Mouse (Mus musculus) urinary bladder, adult 2 months (tissue): Measurements from ENCODE around the gene Ell2. TPM values are rescaled to one million over a fixed set of nuclear protein-coding genes. Genes with fewer than 3 reads are reported as not detected.

ENCODE experiments used
- DNase-seq: peaks from one replicate; pipeline ENCODE4 v3.0.0; 2022; ENCODE audit warnings: low spot score
- polyA plus RNA-seq: library from polyadenylated mRNA; depleted of rRNA; stranded (reverse); fragments of >200 nt; gene quantifications from 2 replicates; pipeline ENCODE4 v1.2.3, GENCODE M21; 2012

Ell2 gene
- polyA plus RNA-seq, 1 experiment = 5.2 TPM

- no peak for DNase-seq
Measured at GRCm38 (mm10) chr13:75766967-75767366, 60.4 kb downstream of the Ell2 start.

- no peak for DNase-seq
Measured at GRCm38 (mm10) chr13:75770744-75771143, 64.2 kb downstream of the Ell2 start.

GRCm38 (mm10) chr13:75771404-75771803 is 64.8 kb downstream of the Ell2 start:
- no peak for DNase-seq

GRCm38 (mm10) chr13:75771984-75772730 is 65.6 kb downstream of the Ell2 start:
- DNase-seq = no peak

GRCm38 (mm10) chr13:75775961-75776360 is 69.4 kb downstream of the Ell2 start:
- no peak for DNase-seq

- DNase-seq = no peak
Measured at GRCm38 (mm10) chr13:75776692-75777091, 70.1 kb downstream of the Ell2 start.

- no peak for DNase-seq
Measured at GRCm38 (mm10) chr13:75778156-75778555, 71.6 kb downstream of the Ell2 start.

- DNase-seq = no peak
Measured at GRCm38 (mm10) chr13:75779169-75779568, 72.6 kb downstream of the Ell2 start.

GRCm38 (mm10) chr13:75780096-75780495 is 73.5 kb downstream of the Ell2 start:
- no peak for DNase-seq

- no peak for DNase-seq
Measured at GRCm38 (mm10) chr13:75785726-75786125, 79.2 kb downstream of the Ell2 start.

GRCm38 (mm10) chr13:75786264-75786663 is 79.7 kb downstream of the Ell2 start:
- no peak for DNase-seq

- no peak for DNase-seq
Measured at GRCm38 (mm10) chr13:75787364-75787763, 80.8 kb downstream of the Ell2 start.

GRCm38 (mm10) chr13:75788178-75788577 is 81.6 kb downstream of the Ell2 start:
- no peak for DNase-seq

GRCm38 (mm10) chr13:75789061-75789834 is 82.7 kb downstream of the Ell2 start:
- DNase-seq = no peak

GRCm38 (mm10) chr13:75790550-75791205 is 84.1 kb downstream of the Ell2 start:
- DNase-seq = no peak

GRCm38 (mm10) chr13:75793863-75794629 is 87.5 kb downstream of the Ell2 start:
- no peak for DNase-seq

- DNase-seq = peak; percentile 82
Measured at GRCm38 (mm10) chr13:75797369-75798141, 91.0 kb downstream of the Ell2 start.

GRCm38 (mm10) chr13:75798413-75799302 is 92.1 kb downstream of the Ell2 start:
- DNase-seq = no peak

- no peak for DNase-seq
Measured at GRCm38 (mm10) chr13:75799421-75799820, 92.9 kb downstream of the Ell2 start.

GRCm38 (mm10) chr13:75807969-75808368 is 101.4 kb downstream of the Ell2 start:
- no peak for DNase-seq
